Mouse (Mus musculus) kidney, postnatal 36 days (tissue): ENCODE measurements at regions not wholly inside any gene's neighbourhood (a gene's known extent, or its start where the extent isn't known, plus 50 kb on each side); places are given as distances from the start of the nearest gene placed in this dataset.
A peak's percentile ranks its signal among the peaks of the same experiment; 100 is the strongest.

ENCODE experiments used
- DNase-seq, 2 experiments: peaks; one replicate each; pipeline ENCODE4 v3.0.0; 2021 to 2022; ENCODE audit warnings: mixed read lengths in 2 of 2

DNA sequence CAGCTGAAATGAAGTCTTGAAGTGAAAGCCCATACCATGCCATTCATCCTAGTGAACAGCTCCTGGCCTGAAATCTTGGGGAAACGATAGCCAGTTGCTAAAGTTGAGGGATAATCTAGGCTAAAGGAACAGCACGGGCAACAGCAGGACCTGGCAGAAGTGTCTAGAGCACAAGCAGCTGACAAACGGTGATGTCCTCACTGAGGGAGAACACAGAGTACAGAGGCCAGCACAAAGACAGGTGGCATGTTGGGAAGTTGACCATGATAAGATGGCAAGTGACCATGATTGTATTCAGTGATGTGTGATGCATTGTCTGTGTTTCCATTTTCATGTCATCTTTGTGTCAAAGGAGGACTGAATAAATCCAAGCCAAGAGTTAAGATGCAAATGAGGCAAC is 212.4 kb upstream of the Ntm start:
- no peak for DNase-seq

DNA sequence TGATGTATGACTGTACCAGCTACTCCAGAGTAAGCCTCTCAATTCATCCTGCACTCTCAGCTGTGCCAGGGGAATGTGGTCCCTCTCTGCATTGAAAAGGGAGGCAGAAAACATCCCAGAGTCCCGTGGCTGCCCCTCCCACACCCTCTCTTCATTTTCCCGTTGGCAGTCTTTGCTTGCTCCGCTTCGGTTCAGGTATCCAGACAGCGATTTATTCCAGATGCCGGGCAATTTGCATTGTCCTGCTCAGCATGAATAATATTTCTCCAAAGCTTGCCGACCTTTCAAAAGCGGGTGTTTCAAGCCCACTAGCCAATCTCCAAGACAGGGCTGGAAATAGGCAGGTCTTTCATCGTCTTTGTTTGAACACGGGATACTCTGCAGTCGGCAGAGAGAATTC is 220.5 kb upstream of the Ntm start:
- DNase-seq: no peak

DNA sequence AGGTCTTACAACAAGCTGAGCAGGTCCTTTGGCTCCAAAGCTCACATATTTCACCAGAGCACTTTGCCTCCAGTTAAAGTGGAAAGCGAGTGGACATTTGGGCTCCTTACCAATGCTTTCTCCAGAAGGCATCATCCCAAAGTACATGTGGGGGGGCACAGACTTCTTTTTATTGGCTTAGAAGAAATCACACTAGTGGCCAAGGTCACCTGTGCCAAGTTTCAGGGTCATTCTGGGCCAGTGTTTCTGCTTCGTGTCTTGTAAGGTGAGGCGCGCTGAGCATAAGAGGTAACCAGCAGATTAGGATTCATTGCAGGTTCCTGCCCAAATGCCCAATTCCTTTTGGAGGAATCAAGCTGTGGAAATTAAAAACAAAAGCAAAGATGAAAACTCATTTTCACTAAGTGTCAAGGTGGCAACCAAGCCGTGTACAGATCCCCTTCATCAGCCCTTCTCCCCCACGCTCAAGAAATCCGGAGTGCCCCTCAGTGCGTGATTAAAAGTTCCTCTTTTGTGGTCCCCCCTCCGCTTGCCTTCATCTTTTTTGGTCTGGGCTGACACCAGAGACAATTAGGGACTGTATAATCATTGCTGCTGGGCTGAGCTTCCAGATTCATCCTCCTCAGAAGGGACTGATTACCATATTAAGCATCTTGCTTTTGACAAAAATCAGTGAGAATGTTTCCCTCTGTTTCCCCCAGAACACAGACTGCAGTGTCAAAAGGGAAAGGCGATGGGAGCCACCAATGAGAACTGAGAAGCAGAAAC is 222.2 kb upstream of the Ntm start:
- no peak for DNase-seq

DNA sequence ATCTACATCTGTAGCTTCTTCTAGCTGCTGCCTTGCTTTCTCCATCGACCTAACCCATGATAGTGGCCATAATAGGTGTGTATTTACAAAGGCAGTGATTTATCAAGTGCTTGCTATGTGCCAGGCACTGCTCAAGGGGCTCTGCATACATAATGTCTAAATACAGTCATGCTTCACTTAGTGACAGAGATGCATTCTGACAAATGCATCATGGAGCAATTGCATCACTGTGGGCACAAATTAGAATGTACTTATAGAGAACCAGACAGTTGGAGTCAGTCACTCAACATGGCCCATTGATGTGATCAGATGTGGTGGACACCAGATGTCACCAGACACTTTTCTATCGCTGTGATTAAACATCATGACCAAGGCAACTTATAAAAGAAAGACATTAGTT is 223.3 kb upstream of the Ntm start:
- DNase-seq: no peak

DNA sequence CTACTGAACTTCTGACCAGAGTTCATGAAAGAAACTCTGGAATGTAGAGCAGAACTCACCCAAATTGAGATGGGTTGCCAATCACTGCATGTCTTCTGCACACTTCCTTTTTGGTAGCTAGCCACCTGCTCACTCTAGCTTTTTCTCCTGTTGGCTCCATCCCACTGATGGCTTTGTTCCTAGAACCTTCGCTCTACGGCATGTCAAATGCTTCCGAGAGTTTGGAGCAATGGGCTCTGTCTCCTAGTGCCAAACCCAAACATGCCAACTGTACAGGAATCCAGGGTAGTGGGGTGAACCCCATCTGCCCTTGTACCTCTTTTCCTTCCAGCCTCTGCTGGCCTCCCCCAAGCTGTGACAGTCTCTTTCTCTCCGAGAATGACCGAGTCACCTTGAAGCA is 227.1 kb upstream of the Ntm start:
- no peak for DNase-seq

DNA sequence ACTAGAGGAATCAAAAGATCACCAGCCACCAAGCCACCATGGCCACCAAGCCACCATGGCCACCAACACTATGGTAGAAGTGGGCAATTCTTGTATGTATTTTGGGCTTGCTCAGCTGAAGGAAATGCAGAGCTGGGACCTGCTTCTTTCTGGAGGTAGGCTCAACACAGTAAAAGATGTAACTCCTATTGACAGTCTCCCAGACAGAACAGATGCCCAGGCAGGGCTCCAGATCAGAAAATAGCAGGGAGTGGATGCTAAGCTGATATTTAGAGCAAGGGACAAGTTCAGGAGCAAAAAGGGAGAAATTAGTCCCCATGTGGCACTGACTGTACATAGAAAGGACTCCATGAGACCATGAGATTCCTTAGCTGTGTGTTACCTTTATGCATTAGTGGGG is 228.2 kb upstream of the Ntm start:
- DNase-seq: no peak

DNA sequence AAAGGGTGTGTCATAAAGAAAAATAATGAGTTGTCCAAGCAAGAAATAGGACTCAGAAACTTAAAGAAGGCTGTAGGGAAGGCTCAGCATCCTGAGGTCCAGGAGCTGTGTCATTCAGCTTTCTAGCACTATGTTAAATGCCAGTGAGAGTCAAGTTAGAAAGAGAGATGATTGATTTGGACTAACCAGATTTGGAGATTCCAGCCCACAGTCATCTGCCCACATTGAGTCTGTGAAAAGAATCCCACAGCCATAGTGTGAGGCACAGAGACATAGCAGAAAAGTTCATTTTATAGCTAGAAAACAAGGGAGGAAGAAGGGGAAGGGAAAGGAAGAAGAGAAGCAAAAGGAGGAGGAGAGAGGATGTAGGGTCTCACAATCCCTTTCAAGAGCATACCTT is 229.0 kb upstream of the Ntm start:
- no peak for DNase-seq

DNA sequence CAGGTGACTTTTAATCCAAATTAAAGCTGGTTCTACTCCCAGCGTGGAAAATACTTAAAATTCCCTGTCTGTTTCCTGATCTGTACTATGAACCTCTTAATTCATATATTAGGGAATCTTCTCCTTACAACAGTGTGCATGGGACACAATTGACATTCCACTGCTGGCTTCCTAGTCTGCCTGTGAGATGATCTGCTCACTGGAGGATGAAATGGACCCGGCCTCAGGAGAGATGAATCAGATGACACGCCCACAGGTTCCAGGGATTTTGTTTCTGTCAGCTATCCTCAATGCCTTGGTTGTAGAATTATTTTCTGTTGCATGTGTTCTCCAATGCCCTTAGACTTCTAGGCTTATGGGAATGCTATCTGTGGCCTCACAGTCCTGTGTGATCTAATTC is 231.9 kb upstream of the Ntm start:
- no peak for DNase-seq

DNA sequence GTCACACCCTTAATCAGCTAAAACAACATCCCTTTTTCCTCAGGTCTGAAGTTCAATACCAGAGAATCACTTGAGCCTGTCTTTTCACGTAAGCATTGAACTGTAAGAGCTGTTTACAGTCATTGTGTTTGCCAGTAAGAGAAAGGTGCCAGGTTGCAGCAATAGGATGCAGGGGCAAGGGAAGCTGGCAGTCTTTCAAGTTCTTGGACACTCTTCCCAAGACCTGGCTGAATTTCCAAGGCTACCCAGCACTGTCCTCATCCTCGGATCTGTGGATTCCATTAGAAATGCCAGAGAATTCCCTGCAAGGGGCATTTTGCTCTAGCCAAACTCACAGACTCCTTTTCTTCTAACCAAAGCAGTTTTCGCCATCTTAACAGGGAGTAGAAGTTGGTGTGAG is 224.5 kb upstream of the Snx19 start:
- no peak for DNase-seq

DNA sequence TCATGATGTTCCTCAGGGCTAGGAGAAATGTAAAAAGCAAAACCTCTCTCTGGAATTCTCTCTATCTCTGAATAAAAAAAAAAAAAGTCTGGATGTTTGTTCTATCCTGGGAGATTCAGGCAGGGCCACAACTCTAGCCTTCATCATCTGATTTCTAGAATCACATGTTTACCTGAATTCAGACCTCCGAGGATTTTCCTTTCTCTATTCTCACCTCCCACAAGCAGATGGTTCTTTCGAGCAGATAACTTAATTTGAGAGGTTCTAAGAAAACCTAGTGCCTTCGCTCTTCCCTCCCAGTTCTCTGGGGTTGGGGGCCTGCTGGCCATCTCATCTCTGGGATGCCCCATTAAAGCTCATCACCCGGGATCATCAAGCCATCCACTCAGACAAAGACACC is 219.3 kb upstream of the Snx19 start:
- DNase-seq: no peak

DNA sequence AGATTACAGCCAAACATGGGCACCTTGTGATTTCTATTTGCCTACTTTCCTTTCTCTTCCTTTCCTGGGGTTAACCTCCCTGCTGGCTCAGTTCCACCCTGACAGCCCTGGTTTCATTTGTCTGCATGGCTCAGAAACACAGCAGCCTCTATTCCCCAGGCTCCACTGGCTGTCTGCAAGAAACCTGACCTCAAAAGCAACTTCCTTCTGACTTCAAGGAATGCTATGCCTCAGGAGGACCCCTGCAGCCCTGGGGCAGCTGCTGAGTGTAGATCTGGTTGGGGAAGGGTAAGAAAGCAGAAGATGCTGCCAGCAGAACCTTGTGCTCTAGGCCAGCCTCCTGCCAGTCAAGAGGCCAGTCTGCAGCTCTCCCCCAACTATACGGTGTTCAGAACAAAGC is 217.1 kb upstream of the Snx19 start:
- DNase-seq: no peak

DNA sequence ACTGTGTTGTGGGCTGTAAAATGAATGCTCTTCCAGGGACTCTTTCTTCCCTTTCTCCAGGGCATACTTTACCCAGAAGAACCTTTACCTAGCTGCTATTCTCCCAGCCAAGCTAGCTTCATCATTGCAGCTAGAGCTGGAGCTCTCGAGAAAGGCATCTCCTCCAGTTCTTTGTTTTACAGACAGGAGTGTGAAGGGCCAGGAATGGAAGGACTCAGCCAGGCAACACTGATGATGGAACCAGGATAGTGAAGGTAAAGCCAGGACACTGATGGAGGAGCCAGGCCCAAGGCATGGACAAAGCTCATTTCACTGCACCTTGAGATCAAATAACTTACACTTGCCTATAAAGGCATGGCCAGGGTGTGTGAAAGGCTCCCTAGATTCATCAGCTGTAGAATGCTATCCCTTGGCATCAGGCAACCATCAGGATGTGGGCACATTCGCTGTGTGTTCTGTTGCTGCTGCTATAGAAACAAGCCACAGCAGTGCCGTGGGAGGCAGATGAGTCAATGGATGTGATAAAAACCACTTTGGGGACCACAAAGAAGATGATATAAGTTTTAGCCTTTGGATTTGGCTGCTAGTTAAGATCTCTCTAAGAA is 214.3 kb upstream of the Snx19 start:
- DNase-seq: no peak

DNA sequence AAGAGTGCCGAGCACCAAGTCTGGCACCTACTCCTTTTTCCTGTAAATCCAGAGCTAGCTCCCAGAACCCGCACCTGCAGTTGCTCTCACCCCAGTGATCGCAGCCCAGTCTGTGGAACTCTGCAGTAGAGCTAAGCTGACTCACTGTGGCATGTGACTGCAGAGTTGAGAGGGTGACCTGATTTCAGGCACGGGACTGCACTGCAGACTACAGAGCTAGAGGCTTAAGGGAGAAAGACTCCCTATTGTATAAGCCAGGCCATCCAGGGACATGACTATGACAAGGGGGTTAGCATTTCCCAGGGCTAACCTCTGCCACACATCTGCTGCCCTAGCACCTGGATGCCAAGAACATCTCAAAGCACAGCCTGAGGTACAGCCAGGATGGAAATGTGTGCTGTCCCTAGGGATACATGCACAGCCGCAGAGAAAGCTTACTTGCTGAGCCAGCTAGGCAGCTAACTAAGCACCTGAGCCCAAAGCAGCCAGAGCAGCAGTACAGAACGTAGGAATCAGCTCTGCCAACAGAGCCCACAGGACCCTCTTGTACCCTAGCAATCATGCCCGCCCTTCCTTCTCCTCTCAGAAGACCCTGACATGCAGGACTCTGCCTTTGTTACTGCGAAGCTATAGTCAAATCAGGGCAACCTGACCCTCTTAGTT is 192.3 kb upstream of the Snx19 start:
- no peak for DNase-seq

DNA sequence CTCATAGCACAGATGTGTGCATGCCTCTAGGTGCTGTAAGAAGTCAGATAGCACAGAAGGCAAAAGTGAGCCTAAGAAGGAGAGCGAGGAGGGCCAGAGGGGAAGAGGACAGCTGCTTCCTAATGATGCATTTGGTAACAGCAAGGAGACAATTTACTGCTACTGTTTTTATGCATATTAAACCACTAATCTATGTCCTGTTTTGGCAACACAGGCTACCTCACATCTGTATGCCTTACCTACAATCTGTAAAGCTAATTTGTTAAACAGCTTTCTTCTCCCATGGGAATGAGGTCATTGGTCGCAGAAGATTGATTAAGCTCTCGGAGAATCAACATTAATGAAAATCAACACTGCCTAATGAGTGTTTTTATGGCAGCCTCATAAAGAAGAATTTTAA is 191.1 kb upstream of the Snx19 start:
- no peak for DNase-seq

DNA sequence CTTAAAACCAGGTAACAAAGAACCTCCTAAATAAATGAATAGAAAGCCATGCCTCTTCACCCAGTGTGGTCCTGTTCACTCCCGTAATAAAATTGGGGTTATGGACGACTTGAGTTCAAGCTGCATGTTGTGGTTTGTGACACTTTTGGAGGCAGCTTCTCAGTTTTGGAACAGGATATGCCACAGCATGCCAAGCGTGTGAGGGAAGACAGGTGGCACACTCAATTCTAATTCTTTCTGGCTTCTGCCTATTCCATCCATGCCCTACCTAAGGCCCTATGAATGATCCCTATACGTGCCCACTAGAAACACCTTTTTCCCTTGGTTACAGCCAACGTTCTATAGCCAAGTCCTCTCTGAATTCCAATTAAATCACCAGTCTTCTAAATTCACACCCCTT is 184.8 kb upstream of the Snx19 start:
- DNase-seq: no peak

DNA sequence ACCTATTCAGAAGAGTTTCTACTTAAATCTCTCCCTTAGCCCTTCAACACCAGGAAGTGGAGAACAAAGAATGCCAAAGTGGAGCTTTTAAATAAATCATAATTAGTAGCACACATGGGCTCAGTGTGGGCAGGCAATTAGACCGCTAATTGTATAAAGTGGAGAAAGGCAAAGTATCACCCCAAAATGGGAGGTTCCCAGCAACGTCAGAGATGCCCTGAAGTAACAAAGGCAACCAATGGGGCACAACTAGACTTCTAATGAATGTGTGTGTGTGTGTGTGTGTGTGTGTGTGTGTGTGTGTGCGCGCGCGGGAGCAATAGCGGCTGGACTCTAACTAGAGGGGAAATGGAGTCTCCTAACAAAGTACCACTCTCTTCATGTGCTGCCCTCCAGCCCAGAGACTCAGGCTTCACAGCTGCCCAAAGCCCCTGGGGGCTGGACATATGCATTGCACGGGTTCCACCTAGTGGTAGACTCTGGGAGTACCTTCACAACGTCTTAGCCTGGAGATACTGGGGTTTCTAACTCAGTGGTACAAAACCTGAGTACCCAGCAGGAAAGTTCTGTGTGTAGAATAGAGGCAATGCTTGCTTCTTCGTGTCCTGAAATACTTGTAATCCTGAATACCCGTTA is 162.3 kb upstream of the Snx19 start:
- peak; percentile 38 to 80 for DNase-seq

DNA sequence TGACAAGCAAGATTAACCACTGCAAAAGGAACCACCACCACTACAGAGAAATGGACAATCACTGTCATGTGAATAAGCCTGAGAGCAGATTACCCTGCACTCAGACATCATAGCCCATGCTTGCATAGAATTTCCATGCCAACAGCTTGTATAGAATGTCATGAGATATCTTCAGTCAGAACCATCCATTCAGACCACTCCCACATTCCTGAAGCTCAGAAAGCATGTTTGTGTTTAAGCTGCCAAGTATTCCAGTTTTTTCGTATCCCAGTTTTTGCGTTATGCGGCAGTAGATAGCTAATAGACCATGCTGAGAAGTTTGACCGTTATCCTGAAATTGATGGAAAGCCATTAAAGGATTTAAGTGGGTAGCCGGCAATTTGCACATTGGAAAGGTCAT is 155.8 kb upstream of the Snx19 start:
- no peak for DNase-seq

DNA sequence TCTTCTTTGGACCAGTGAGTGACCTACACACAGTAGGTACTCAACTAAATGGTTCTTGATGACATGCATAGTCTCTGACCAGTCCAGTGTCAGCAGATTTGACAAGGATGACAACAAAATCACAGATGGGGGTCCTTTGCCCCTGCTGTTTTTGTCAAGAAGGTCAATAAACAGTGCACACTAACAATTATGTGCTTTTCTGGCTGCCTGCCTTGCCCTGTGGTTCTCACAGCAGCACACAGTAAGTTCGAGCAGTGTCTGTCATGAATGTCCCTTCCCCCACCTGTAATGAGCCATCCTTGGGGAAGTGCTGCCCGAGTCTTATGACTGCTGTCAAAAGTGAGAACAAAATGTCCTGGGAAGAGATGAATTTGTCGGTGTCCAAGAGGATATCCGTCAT is 153.1 kb upstream of the Snx19 start:
- no peak for DNase-seq

DNA sequence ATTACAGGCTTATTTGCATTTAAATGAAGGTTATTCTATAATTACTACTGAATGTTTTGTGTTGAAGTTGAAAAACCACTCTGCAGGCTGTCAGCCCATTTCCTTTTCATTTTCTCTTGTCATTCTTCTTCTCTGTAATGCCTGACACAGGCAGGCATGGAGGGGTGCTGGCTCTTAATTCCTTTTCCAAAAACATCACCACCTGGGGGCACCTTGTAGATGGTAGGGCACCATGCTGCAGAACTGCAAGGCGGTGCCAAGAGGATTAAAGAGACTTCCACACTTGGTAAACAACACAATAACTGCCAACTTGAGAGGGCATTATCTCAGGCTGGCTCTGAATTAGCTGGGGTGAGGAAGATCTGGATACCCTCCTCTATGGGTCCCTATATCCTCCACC is 148.7 kb upstream of the Snx19 start:
- no peak for DNase-seq

DNA sequence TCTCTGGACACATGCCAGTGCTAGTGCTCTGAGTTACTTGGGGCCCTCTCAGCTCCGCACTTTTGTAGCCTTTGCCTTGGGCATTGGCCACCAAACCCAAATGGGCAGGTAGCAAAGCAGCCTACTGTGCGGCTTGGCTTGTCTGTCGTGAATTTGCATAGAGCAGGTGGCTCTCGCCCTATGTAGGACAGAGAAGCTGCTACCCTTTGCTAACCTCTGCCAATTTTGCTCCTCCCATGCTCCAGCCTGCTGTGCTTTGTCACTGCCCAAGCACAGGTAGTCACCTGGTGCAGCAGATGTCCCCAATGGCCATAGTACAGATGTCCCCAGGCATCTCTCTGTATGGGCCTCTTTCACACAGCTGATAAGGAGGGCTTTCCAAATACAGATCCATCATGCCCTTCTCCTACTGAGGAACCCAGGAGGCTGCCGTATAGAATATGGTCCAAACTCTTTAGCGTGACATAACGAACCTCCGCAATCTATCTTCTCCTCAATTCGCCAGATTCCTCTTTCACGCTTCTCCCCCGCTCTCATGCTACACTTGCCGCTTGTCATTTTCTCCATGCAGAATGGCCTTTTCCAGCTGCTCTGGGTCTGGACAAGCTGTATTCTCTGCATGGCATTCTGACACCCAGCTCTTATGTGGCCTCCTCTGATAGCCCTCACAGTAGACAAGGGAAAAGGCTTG is 143.7 kb upstream of the Snx19 start:
- no peak for DNase-seq

DNA sequence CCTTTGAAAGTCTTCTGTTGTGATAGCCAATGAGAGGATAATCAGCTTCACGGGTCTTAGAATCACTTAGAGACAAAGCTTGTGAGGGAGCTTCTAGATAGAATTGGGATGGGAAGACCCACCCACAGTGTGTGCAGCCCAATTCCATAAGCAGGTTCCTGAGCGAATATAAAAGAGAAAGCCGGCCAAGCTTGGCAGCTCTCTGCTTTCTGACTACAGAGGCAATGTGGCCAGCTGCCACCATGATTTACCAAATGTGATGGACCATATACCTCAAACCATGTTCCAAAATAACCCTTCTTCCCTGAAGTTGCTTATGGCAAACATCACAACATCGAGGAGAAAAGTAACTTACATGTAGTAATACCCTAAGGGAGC is 143.1 kb upstream of the Snx19 start:
- DNase-seq: no peak

DNA sequence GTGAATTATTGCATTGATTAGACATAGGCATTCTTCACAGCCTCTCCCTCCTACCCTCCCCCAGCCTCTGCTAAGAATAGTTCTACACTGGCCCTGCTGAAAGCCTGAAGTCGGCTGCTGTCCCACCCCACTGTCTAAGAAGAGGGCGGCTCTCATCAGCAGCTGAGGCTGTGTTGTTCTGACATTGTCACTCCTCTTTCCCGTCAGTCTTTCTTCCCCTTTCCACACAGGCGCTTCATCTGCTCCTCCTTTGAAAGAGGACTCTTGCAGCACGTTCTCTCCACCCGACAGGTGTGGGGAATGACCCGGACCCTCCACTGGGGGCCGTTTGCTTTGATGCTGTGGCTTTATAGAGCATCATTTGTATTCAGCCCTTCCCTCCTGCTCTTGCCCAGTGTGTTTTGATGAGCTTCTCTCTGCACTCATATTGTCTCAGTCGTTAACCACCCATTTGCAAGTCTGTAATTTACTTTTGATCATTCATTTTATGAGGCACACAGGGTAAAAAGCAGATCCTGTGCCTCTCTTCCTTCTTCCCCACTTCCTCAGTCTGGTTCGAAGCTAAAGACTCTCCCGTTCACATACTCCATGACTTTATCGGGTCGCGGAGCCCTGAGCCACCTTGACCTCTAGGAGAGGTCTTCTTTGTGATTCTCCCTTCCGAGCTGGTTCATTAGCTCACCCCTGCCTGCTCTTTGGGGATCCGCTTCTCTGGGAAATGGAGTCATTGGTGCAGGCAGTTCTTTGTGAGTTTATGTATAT is 142.2 kb upstream of the Snx19 start:
- DNase-seq: no peak

DNA sequence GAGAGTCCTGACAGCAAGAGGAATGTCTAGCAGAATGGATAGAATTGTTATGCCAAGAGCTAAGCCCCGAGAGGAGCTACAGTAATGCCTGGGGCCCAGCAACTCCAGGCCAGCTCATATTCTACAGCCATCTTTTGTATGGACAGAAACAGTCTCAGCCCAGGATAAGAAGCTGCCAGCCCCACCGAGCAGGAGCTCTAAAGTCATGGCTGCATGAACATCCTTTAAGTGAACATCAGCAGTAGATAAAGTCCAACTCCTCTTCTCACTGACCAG is 141.6 kb upstream of the Snx19 start:
- no peak for DNase-seq
